Mouse (Mus musculus): Measurements from ENCODE around the gene Serac1. TPM values are rescaled to one million over a fixed set of nuclear protein-coding genes. Genes with fewer than 3 reads are reported as not detected.

Serac1 gene
- total RNA-seq, 1 experiment, result 8.9 TPM

GRCm38 (mm10) chr17:5998235-5998500 is 81.4 kb downstream of the Serac1 start:
- H3K9me3 ChIP-seq (ENCODE audit: control insufficient read depth, insufficient read depth, low read depth, low read length), result no peaks in the 10 kb centered on the region

GRCm38 (mm10) chr17:5997380-5998234 is 81.9 kb downstream of the Serac1 start:
- no peak overlapping the region for H3K9ac ChIP-seq (ENCODE audit: insufficient read depth, low read depth, low read length, poor library complexity, severe bottlenecking)
- no peaks in the 10 kb centered on the region for H3K4me1 ChIP-seq (ENCODE audit: control insufficient read depth in 2 of 2, insufficient read depth in 2 of 2, low read length in 2 of 2, poor library complexity in 1 of 2)
- no peaks in the 10 kb centered on the region; the same call in 1 of the 2 replicates for H3K36me3 ChIP-seq (ENCODE audit: control insufficient read depth, insufficient read depth, low read length, poor library complexity, severe bottlenecking)
- H3K27ac ChIP-seq (ENCODE audit: insufficient read depth, low read depth, low read length, poor library complexity, severe bottlenecking), result no peak overlapping the region
- H3K9me3 ChIP-seq (ENCODE audit: control insufficient read depth, insufficient read depth, low read depth, low read length), result no peaks in the 10 kb centered on the region
- in situ Hi-C loops (cut with MboI; ENCODE audit: low sequenced_read_pairs in 2 of 2, unreplicated experiment in 2 of 2), result no loop called here
- DNase-seq (ENCODE audit: low read depth, low spot score), result no peak
- no peak for TF ChIP-seq HCFC1 (IDR thresholded peaks at IDR 0.05; ENCODE audit: borderline replicate concordance, insufficient read depth, low read length)
- no peak for TF ChIP-seq MAFK (IDR thresholded peaks at IDR 0.05; ENCODE audit: insufficient read depth, low read depth, low read length)
- no peak for TF ChIP-seq ZNF384 (IDR thresholded peaks at IDR 0.05; ENCODE audit: low read depth, low read length)
- TF ChIP-seq ZC3H11A (IDR thresholded peaks at IDR 0.05; ENCODE audit: borderline replicate concordance, low read depth, low read length), result no peak
- TF ChIP-seq CHD2 (IDR thresholded peaks at IDR 0.05; ENCODE audit: low read depth, low read length), result no peak
- H3K4me3 ChIP-seq (ENCODE audit: insufficient read depth in 1 of 2, low read depth in 1 of 2, low read length in 2 of 2, poor library complexity in 1 of 2, severe bottlenecking in 1 of 2), result no peak overlapping the region

More at GRCm38 (mm10) chr17:5998235-5998500, 81.4 kb downstream of the Serac1 start:
- no peak for TF ChIP-seq CHD2 (IDR thresholded peaks at IDR 0.05; ENCODE audit: low read depth, low read length)
- no peak for TF ChIP-seq MAFK (IDR thresholded peaks at IDR 0.05; ENCODE audit: insufficient read depth, low read depth, low read length)
- no peak for TF ChIP-seq ZC3H11A (IDR thresholded peaks at IDR 0.05; ENCODE audit: borderline replicate concordance, low read depth, low read length)
- TF ChIP-seq HCFC1 (IDR thresholded peaks at IDR 0.05; ENCODE audit: borderline replicate concordance, insufficient read depth, low read length), result no peak
- no peak for TF ChIP-seq ZNF384 (IDR thresholded peaks at IDR 0.05; ENCODE audit: low read depth, low read length)
- Histone ChIP-seq H3K9ac (ENCODE audit: insufficient read depth, low read depth, low read length, poor library complexity, severe bottlenecking) (no peak overlapping the region), H3K4me3 (ENCODE audit: insufficient read depth in 1 of 2, low read depth in 1 of 2, low read length in 2 of 2, poor library complexity in 1 of 2, severe bottlenecking in 1 of 2) (no peak overlapping the region), H3K36me3 (ENCODE audit: control insufficient read depth, insufficient read depth, low read length, poor library complexity, severe bottlenecking) (no peaks in the 10 kb centered on the region; the same call in 1 of the 2 replicates), H3K4me1 (ENCODE audit: control insufficient read depth in 2 of 2, insufficient read depth in 2 of 2, low read length in 2 of 2, poor library complexity in 1 of 2) (no peaks in the 10 kb centered on the region), H3K27ac (ENCODE audit: insufficient read depth, low read depth, low read length, poor library complexity, severe bottlenecking) (no peak overlapping the region)
- in situ Hi-C loops (cut with MboI; ENCODE audit: low sequenced_read_pairs in 2 of 2, unreplicated experiment in 2 of 2), result no loop called here
- no peak for DNase-seq (ENCODE audit: low read depth, low spot score)

GRCm38 (mm10) chr17:5996589-5996988 is 83.0 kb downstream of the Serac1 start:
- Histone ChIP-seq H3K4me1 (ENCODE audit: control insufficient read depth in 2 of 2, insufficient read depth in 2 of 2, low read length in 2 of 2, poor library complexity in 1 of 2) (no peaks in the 10 kb centered on the region), H3K9ac (ENCODE audit: insufficient read depth, low read depth, low read length, poor library complexity, severe bottlenecking) (no peak overlapping the region), H3K4me3 (ENCODE audit: insufficient read depth in 1 of 2, low read depth in 1 of 2, low read length in 2 of 2, poor library complexity in 1 of 2, severe bottlenecking in 1 of 2) (no peak overlapping the region), H3K27ac (ENCODE audit: insufficient read depth, low read depth, low read length, poor library complexity, severe bottlenecking) (no peak overlapping the region), H3K9me3 (ENCODE audit: control insufficient read depth, insufficient read depth, low read depth, low read length) (no peaks in the 10 kb centered on the region), H3K36me3 (ENCODE audit: control insufficient read depth, insufficient read depth, low read length, poor library complexity, severe bottlenecking) (no peaks in the 10 kb centered on the region; the same call in 1 of the 2 replicates)
- no peak for DNase-seq (ENCODE audit: low read depth, low spot score)
- in situ Hi-C loops (cut with MboI; ENCODE audit: low sequenced_read_pairs in 2 of 2, unreplicated experiment in 2 of 2), result no loop called here
- TF ChIP-seq ZC3H11A (IDR thresholded peaks at IDR 0.05; ENCODE audit: borderline replicate concordance, low read depth, low read length) (no peak), CHD2 (IDR thresholded peaks at IDR 0.05; ENCODE audit: low read depth, low read length) (no peak), MAFK (IDR thresholded peaks at IDR 0.05; ENCODE audit: insufficient read depth, low read depth, low read length) (no peak), HCFC1 (IDR thresholded peaks at IDR 0.05; ENCODE audit: borderline replicate concordance, insufficient read depth, low read length) (no peak), ZNF384 (IDR thresholded peaks at IDR 0.05; ENCODE audit: low read depth, low read length) (no peak)

GRCm38 (mm10) chr17:5994606-5995005 is 84.9 kb downstream of the Serac1 start:
- Histone ChIP-seq H3K27ac (ENCODE audit: insufficient read depth, low read depth, low read length, poor library complexity, severe bottlenecking) (no peak overlapping the region), H3K9me3 (ENCODE audit: control insufficient read depth, insufficient read depth, low read depth, low read length) (no peaks in the 10 kb centered on the region), H3K36me3 (ENCODE audit: control insufficient read depth, insufficient read depth, low read length, poor library complexity, severe bottlenecking) (no peaks in the 10 kb centered on the region; the same call in 1 of the 2 replicates), H3K4me3 (ENCODE audit: insufficient read depth in 1 of 2, low read depth in 1 of 2, low read length in 2 of 2, poor library complexity in 1 of 2, severe bottlenecking in 1 of 2) (no peak overlapping the region), H3K4me1 (ENCODE audit: control insufficient read depth in 2 of 2, insufficient read depth in 2 of 2, low read length in 2 of 2, poor library complexity in 1 of 2) (no peaks in the 10 kb centered on the region), H3K9ac (ENCODE audit: insufficient read depth, low read depth, low read length, poor library complexity, severe bottlenecking) (no peak overlapping the region)
- no peak for DNase-seq (ENCODE audit: low read depth, low spot score)
- in situ Hi-C loops (cut with MboI; ENCODE audit: low sequenced_read_pairs in 2 of 2, unreplicated experiment in 2 of 2), result no loop called here
- TF ChIP-seq ZC3H11A (IDR thresholded peaks at IDR 0.05; ENCODE audit: borderline replicate concordance, low read depth, low read length) (no peak), HCFC1 (IDR thresholded peaks at IDR 0.05; ENCODE audit: borderline replicate concordance, insufficient read depth, low read length) (no peak), CHD2 (IDR thresholded peaks at IDR 0.05; ENCODE audit: low read depth, low read length) (no peak), ZNF384 (IDR thresholded peaks at IDR 0.05; ENCODE audit: low read depth, low read length) (no peak), MAFK (IDR thresholded peaks at IDR 0.05; ENCODE audit: insufficient read depth, low read depth, low read length) (no peak)
